In the genomic region with DNA sequence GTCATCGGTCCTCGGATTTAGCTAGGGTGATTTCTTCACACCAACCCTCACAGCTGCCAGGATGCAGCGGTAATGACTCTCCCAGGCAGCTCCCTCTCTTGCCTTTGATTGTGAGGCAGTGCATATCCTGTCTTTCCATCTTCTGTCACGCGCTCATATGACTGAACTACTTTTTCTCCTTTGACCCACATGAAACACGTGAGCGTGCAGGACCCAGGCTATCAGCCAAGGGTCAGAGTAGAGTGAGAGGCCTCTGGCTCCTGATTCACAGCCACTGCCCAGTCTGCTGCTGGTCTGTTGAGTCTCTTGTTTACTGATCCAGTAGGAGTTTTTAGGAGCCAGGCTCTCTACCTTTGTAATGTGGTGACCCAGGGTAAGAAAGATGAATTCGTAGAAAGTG, we compare ENCODE assay signal across 17 mouse cellular contexts.
A peak's percentile ranks its signal among the peaks of the same experiment; 100 is the strongest.
DNase-seq lines count a peak whose midpoint lies in the region; ATAC-seq lines count a peak whose summit lies in the region.
"Had no signal": no experiment of that assay in that cellular context is flagged by ENCODE, and none has a peak within 500 bp of the region (broad histone marks: within the 10 kb centered on the region; RNA-seq: fewer than 3 reads in every experiment).

No protein-coding gene starts in this region.

- no peaks in the 10 kb centered on the region for H3K9me3 ChIP-seq in kidney, embryonic 16.5 days (ENCODE audit: low read length)
- H3K9me3 ChIP-seq: hindbrain, embryonic 12.5 days; megakaryocyte, embryonic 14.5 days; neural tube, embryonic 12.5 days had no signal

- 53% methylated on average over 8 of the region's 8 CpGs for WGBS in kidney, embryonic 16.5 days

- H3K27ac ChIP-seq in kidney, embryonic 16.5 days (ENCODE audit: low read length) = 0 out of 2 replicates have a peak overlapping the region, but pooled peaks have one; percentile 31
- H3K27ac ChIP-seq: hindbrain, embryonic 12.5 days; neural tube, embryonic 12.5 days had no signal

- intact Hi-C loops in heart, postnatal 14 days (cut with DNase I) = loop anchor here (10.0 kb wide), 1 partner anchor 494 kb away; no protein-coding TSS in a partner anchor

- no peak overlapping the region for H3K4me2 ChIP-seq in kidney, embryonic 16.5 days (replicated peaks; ENCODE audit: low read depth, low read length)
- H3K4me2 ChIP-seq: hindbrain, embryonic 12.5 days; liver, embryonic 11.5 days; neural tube, embryonic 12.5 days had no signal

- no peak overlapping the region for H3K4me3 ChIP-seq in kidney, embryonic 16.5 days (ENCODE audit: low read length)
- H3K4me3 ChIP-seq: hindbrain, embryonic 12.5 days; megakaryocyte, embryonic 14.5 days; neural tube, embryonic 12.5 days had no signal

- H3K4me1 ChIP-seq in kidney, embryonic 16.5 days (ENCODE audit: insufficient read depth, low read length) = peaks cover 23% of the 10 kb centered on the region

- H3K9ac ChIP-seq in kidney, embryonic 16.5 days (replicated peaks; ENCODE audit: low read length) = 0 out of 2 replicates have a peak overlapping the region, but pooled peaks have one; percentile 15
- H3K9ac ChIP-seq: hindbrain, embryonic 12.5 days; neural tube, embryonic 12.5 days had no signal

- no peaks in the 10 kb centered on the region for H3K27me3 ChIP-seq in kidney, embryonic 16.5 days (ENCODE audit: insufficient read depth, low read length)
- H3K27me3 ChIP-seq: hindbrain, embryonic 12.5 days; megakaryocyte, embryonic 14.5 days; neural tube, embryonic 12.5 days had no signal

- peaks cover 35% of the 10 kb centered on the region for H3K36me3 ChIP-seq in kidney, embryonic 16.5 days (ENCODE audit: insufficient read depth, low read length)

- no peak for ATAC-seq in kidney, embryonic 16.5 days (ENCODE audit: low FRiP score, low TSS enrichment)
- ATAC-seq: forebrain, embryonic 16.5 days had no signal

- peak; percentile 56 for DNase-seq in adrenal gland, postnatal 10 days
- no peak for DNase-seq in adrenal gland, adult 18-20 months (ENCODE audit: low spot score in 2 of 2)
- DNase-seq in heart, adult 9 months (ENCODE audit: low spot score in 2 of 2) = peak; percentile 44 to 57
- no peak for DNase-seq in heart, postnatal 14 days
- peak; percentile 83 for DNase-seq in adipocyte (ENCODE audit: low spot score)
- DNase-seq in embryo, embryonic 9.5 days (ENCODE audit: extremely low spot score) = no peak
- no peak for DNase-seq in spleen, postnatal 14 days (ENCODE audit: low spot score in 2 of 2)
- DNase-seq: cerebellum, adult 9-11 months; embryo, embryonic 11 days; right cerebral cortex, postnatal 4 days; thymus, adult 2 months had no signal

Comparison
In these comparisons a context has a peak if more than half of its experiments do, and no peak if none do; other contexts are left out.
1. DNase-seq: peak in adrenal gland, postnatal 10 days (single experiment), heart, adult 9 months (2 of 2) and adipocyte (single experiment); none in adrenal gland, adult 18-20 months (0 of 2), heart, postnatal 14 days (0 of 2), embryo, embryonic 9.5 days (single experiment) and spleen, postnatal 14 days (0 of 2).